Mouse (Mus musculus) forebrain, embryonic 10.5 days (tissue): ENCODE measurements around the gene Vamp8. TPM values are rescaled to one million over a fixed set of nuclear protein-coding genes. Genes with fewer than 3 reads are reported as not detected.

ENCODE experiments used
- DNase-seq: peaks from one replicate; pipeline ENCODE4 v3.0.0-alpha.2; 2017; ENCODE audit warnings: low spot score; ENCODE audit errors: extremely low spot score
- H3K27ac ChIP-seq: fragments of 300-500 bp; sonication (generic); 2 replicates; pipeline ENCODE4 v1.5.1; 2016; ENCODE audit warnings: mild to moderate bottlenecking
- H3K27me3 ChIP-seq: fragments of 300-500 bp; sonication (generic); 2 replicates; pipeline ENCODE4 v1.6.1; 2016; ENCODE audit warnings: mild to moderate bottlenecking; ENCODE audit not compliant: poor library complexity, severe bottlenecking
- H3K36me3 ChIP-seq: fragments of 300-500 bp; sonication (generic); replicated peaks from 2 replicates; pipeline ENCODE4 v1.6.1; 2016; ENCODE audit warnings: mild to moderate bottlenecking, moderate library complexity
- H3K4me1 ChIP-seq: fragments of 300-500 bp; sonication (generic); 2 replicates; pipeline ENCODE4 v1.6.1; 2016
- H3K4me3 ChIP-seq: fragments of 300-500 bp; sonication (generic); 2 replicates; pipeline ENCODE4 v1.5.1; 2016; ENCODE audit warnings: mild to moderate bottlenecking, moderate library complexity
- H3K9me3 ChIP-seq: fragments of 300-500 bp; sonication (generic); 2 replicates; pipeline ENCODE4 v1.6.1; 2016; ENCODE audit warnings: mild to moderate bottlenecking, moderate library complexity
- WGBS: fragments of 180-500 bp; shearing (Covaris S2); methylation state at CpG from one replicate; pipeline ENCODE4 v1.1.7; 2016; 5-methylcytosine and 5-hydroxymethylcytosine counted together
- polyA plus RNA-seq: library from polyadenylated mRNA; unstranded; fragments of >200 nt; fragmentation: Nextera tagmentation; extraction: Ambion mirVana; gene quantifications from 2 replicates; pipeline ENCODE4 v1.2.1, GENCODE M21; 2016

Gene Vamp8
- polyA plus RNA-seq, 1 experiment from 2014 or later = 40.5 TPM

GRCm38 (mm10) chr6:72362132-72363028, 28.1 kb downstream of the Vamp8 start:
- peak overlapping the region; percentile 89 for H3K27ac ChIP-seq
- 1% methylated on average over 42 of the region's 42 CpGs for WGBS
- no peaks in the 10 kb centered on the region for H3K9me3 ChIP-seq
- DNase-seq = peak; percentile 94
- no peaks in the 10 kb centered on the region for H3K27me3 ChIP-seq
- peak overlapping the region; percentile 77 for H3K4me3 ChIP-seq
- peaks cover 26% of the 10 kb centered on the region for H3K4me1 ChIP-seq
- H3K36me3 ChIP-seq = peaks cover 34% of the 10 kb centered on the region

GRCm38 (mm10) chr6:72361121-72361551, 29.4 kb downstream of the Vamp8 start:
- 81% methylated on average over 5 of the region's 5 CpGs for WGBS
- peaks cover 32% of the 10 kb centered on the region for H3K4me1 ChIP-seq
- no peaks in the 10 kb centered on the region for H3K9me3 ChIP-seq
- peaks cover 8% of the 10 kb centered on the region; the same call in 1 of the 2 replicates for H3K27me3 ChIP-seq
- peak overlapping the region; percentile 77 for H3K4me3 ChIP-seq
- H3K27ac ChIP-seq = no peak overlapping the region; the same call in 1 of the 2 replicates
- peaks cover 42% of the 10 kb centered on the region for H3K36me3 ChIP-seq
- no peak for DNase-seq

DNA sequence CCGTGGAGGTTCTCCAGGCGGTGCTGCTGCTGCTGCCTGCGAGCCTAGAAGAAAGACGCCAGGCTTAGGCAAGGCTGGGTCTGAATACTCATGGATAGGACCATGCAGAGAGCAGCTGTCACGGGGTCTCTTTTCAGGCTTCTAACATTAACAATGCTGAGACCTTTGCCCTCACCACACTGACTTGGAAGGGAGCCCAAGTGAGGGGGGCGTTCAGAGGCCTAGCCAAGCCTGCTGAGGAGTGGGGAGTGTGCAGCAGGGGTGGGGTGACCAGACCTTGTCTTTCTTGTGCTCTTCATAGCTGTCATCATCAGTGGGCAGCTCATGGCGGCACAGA, 29.9 kb downstream of the Vamp8 start:
- Histone ChIP-seq H3K27ac (no peak overlapping the region), H3K9me3 (no peaks in the 10 kb centered on the region), H3K36me3 (peaks cover 42% of the 10 kb centered on the region), H3K4me1 (peaks cover 38% of the 10 kb centered on the region), H3K4me3 (no peak overlapping the region), H3K27me3 (peaks cover 9% of the 10 kb centered on the region; the same call in 1 of the 2 replicates)
- no peak for DNase-seq
- 91% methylated on average over 7 of the region's 7 CpGs for WGBS

DNA sequence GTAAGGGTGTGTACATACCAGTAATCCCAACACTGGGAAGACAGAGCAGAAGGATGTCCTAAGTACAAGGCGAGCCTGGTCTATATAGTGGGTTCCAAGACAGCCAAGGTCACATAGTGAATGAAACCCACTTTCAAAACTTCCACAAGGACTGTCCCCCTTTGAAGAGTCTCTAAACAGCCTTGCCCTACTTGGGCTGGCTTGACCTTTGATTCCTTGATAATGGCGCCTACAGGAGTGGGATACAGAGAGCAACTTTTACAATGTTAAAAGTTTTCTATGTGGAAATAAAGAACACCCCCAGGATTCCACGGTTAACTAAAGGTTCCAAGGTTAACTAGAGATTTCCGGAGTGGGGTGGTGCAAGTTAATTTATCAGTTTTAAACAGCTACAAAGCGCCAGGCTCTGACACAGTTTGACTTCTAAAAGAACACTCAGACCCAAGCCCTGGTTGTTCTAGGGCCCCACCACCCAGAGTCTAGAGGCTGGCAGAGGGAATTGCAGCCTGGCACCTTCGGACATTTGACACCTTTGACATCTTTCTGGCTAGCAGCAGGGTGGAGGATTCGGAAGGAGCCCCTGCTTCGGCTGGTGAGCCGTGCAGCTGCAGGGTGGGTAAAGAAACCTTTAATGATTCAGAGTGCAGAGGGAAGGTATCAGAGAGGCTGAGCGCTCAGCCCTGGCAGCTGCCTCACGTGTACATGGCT, 30.5 kb downstream of the Vamp8 start:
- 90% methylated on average over 11 of the region's 11 CpGs for WGBS

DNA sequence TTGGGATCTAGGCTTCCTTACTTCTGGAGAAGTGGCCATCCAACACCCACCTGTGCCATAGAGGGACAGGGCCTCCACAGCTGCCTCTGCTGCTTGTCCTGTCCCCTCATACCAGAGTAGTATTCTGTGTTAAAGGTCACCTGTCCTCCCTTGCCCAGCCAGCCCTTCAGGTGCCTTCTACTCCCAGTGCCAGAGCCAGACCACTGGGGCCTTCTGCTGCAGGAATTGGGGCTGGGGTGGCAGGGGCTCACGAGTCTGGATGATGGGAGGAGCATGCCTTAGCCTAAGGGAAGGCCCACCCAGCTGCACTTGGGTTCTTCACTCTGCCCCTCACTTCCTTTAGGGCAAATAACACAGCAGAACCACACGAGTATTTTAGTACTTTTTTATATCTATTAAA, 31.2 kb downstream of the Vamp8 start:
- Histone ChIP-seq H3K4me1 (peaks cover 50% of the 10 kb centered on the region), H3K9me3 (no peaks in the 10 kb centered on the region), H3K36me3 (peaks cover 42% of the 10 kb centered on the region), H3K27me3 (peaks cover 9% of the 10 kb centered on the region; the same call in 1 of the 2 replicates), H3K27ac (no peak overlapping the region), H3K4me3 (no peak overlapping the region)
- 82% methylated on average over 2 of the region's 2 CpGs for WGBS
- no peak for DNase-seq

More for the DNA sequence above, 30.5 kb downstream of the Vamp8 start:
- Histone ChIP-seq H3K27me3 (peaks cover 9% of the 10 kb centered on the region; the same call in 1 of the 2 replicates), H3K4me1 (peaks cover 43% of the 10 kb centered on the region), H3K27ac (no peak overlapping the region), H3K36me3 (peaks cover 42% of the 10 kb centered on the region), H3K9me3 (no peaks in the 10 kb centered on the region), H3K4me3 (no peak overlapping the region)
- DNase-seq = no peak

GRCm38 (mm10) chr6:72358086-72358764, 32.3 kb downstream of the Vamp8 start:
- Histone ChIP-seq H3K4me1 (peaks cover 56% of the 10 kb centered on the region), H3K36me3 (peaks cover 42% of the 10 kb centered on the region), H3K27me3 (peaks cover 9% of the 10 kb centered on the region; the same call in 1 of the 2 replicates), H3K4me3 (no peak overlapping the region), H3K27ac (no peak overlapping the region), H3K9me3 (no peaks in the 10 kb centered on the region)
- DNase-seq = no peak
- 90% methylated on average over 10 of the region's 10 CpGs for WGBS

- no peak for DNase-seq
- Histone ChIP-seq H3K27me3 (peaks cover 9% of the 10 kb centered on the region; the same call in 1 of the 2 replicates), H3K9me3 (no peaks in the 10 kb centered on the region), H3K4me3 (no peak overlapping the region), H3K27ac (no peak overlapping the region), H3K4me1 (peaks cover 52% of the 10 kb centered on the region), H3K36me3 (peaks cover 42% of the 10 kb centered on the region)
- 85% methylated on average over 5 of the region's 5 CpGs for WGBS
These were observed 33.1 kb downstream of the Vamp8 start for GRCm38 (mm10) chr6:72357164-72358079.

DNA sequence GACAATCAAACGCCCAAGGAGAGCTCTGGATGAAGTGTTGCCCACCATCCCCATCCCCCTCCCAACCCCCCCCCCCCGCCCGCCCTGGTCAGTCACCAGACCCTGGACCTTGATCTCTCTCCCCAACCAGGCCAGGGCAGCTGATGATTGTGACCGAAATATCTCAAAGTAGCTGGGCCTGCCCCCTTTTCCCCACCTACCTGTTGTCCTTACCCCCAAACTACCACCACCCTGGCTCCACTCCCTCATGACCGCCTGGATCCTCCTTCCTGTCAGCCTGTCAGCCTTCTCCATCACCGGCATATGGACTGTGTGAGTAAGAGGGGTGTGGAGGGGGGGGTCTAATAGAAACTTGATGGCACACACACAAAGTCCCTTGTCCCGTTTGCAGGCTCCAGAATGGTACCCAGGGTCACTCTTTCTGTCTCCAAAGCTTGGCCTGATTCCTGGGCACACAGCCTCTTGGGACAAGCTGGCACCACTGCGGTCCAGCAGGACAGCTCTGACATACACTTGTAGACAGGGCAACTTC, 34.4 kb downstream of the Vamp8 start:
- WGBS = 37% methylated on average over 7 of the region's 8 CpGs
- H3K4me1 ChIP-seq = peaks cover 46% of the 10 kb centered on the region
- DNase-seq = no peak
- peaks cover 48% of the 10 kb centered on the region for H3K36me3 ChIP-seq
- H3K9me3 ChIP-seq = no peaks in the 10 kb centered on the region
- H3K27me3 ChIP-seq = peaks cover 9% of the 10 kb centered on the region; the same call in 1 of the 2 replicates
- H3K4me3 ChIP-seq = peak overlapping the region; percentile 64
- peak overlapping the region; percentile 80 for H3K27ac ChIP-seq

DNA sequence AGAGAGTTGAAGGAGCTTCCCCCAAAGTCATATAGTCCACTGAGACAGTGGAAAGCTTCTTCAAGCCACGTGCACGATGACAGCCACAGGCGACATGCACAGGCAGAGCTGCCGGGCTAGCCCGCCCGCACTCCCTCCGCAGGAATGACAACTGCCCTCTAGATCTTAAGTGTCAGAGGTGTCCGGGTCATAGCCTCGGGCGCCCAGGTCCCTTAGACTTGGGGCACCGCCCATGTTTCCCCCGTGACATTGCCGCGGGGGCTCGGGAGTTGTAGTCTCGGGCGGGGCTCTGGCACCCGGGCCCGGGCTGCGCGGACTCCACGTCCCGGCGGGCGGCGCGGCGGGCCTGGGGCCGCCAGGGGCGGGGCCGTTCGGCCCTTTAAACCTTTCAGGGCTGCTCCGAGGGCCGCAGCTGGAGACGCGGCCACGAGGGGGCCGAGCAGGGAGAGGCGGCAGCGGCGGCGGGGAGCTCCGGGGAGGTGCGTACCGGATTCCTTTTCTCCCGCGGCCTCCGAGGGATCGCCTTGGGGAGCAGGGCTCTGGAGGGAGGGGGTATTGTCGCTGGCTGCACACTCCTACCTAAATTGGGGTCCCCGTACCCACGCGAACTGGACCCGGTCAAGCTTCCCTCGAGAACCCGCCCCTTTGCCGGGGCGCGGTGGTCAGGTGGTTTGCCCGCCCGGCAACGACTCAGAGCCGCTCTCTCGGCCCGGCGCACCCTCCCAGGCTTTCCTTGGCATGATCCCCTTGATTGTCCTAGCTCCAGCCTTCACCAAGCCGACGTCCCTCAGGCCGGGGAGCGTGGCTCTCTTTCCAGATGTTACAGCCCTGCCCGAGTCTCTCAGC, 35.2 kb downstream of the Vamp8 start, which contains the start of gene Tmem150a:
TSS of gene Tmem150a (plus strand) at position 382 of the 846 bp plus-strand sequence.
- peaks cover 9% of the 10 kb centered on the region; the same call in 1 of the 2 replicates for H3K27me3 ChIP-seq
- DNase-seq = peak; percentile 72
- under 1% methylated on average over 71 of the region's 71 CpGs for whole genome bisulfite sequencing
- H3K27ac ChIP-seq = peak within 1 kb of the TSS; percentile 80
- no peaks in the 10 kb centered on the region for H3K9me3 ChIP-seq
- H3K4me3 ChIP-seq = peak within 1 kb of the TSS; percentile 64
- H3K36me3 ChIP-seq = peaks cover 50% of the 10 kb centered on the region
- H3K4me1 ChIP-seq = peaks cover 38% of the 10 kb centered on the region

DNA sequence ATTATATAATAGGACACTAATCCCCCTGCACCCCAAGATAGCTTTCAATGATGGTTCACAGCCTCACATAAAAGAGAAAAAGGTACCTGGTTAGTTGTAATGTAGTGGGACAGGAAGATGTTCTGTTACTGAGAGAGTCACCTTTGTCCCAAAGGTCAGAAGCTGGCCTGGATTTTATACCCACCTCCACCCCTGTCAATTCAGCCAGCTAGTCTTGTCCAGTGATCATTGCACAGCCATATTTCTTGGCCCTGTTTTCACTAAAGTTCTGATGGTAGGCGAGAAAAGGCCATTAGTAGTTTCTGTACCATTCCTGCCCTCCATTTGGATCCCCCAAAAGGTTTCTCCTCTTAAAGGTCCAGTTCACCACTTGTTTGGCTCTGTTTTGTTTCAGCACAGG, 36.5 kb downstream of the Vamp8 start:
- no peak overlapping the region for H3K27ac ChIP-seq
- H3K4me3 ChIP-seq = no peak overlapping the region
- no peaks in the 10 kb centered on the region for H3K9me3 ChIP-seq
- peaks cover 38% of the 10 kb centered on the region for H3K4me1 ChIP-seq
- H3K36me3 ChIP-seq = peaks cover 50% of the 10 kb centered on the region
- 69% methylated on average over 1 of the region's 1 CpGs for WGBS
- DNase-seq = no peak
- H3K27me3 ChIP-seq = peaks cover 9% of the 10 kb centered on the region; the same call in 1 of the 2 replicates
